Mouse (Mus musculus): ENCODE measurements around the gene Ctc1.

- TF ChIP-seq POLR2A (IDR thresholded peaks at IDR 0.05; ENCODE audit: borderline replicate concordance, control insufficient read depth, low read depth, low read length), result no peak
- peak; percentile 80 for TF ChIP-seq CTCF (IDR thresholded peaks at IDR 0.05; ENCODE audit: control insufficient read depth, insufficient read depth, low read length)
Observed at GRCm38 (mm10) chr11:69066956-69067355, 51.2 kb downstream of the Ctc1 start.
